Mouse (Mus musculus) embryonic facial prominence, embryonic 11.5 days (tissue): ENCODE measurements at regions not wholly inside any gene's neighbourhood (a gene's known extent, or its start where the extent isn't known, plus 50 kb on each side); places are given as distances from the start of the nearest gene placed in this dataset.

Source experiments
- ATAC-seq: fragments of 200-750 bp; cut with Nextera tagmentation; replicated peaks from 2 replicates; pipeline ENCODE4 v1.8.0; 2017; ENCODE audit warnings: low read depth; ENCODE audit not compliant: insufficient number of reproducible peaks, low FRiP score, low TSS enrichment
- DNase-seq: peaks from one replicate; pipeline ENCODE4 v3.0.0-alpha.2; 2015; ENCODE audit warnings: low spot score
- H3K27ac ChIP-seq: fragments of 300-500 bp; sonication (generic); replicated peaks from 2 replicates; pipeline ENCODE4 v1.5.1; 2014; ENCODE audit warnings: mild to moderate bottlenecking, low read depth, low read length, control low read depth
- H3K27me3 ChIP-seq: fragments of 300-500 bp; sonication (generic); 2 replicates; pipeline ENCODE4 v1.6.1; 2014; ENCODE audit warnings: mild to moderate bottlenecking, low read length, moderate library complexity, mixed read lengths; ENCODE audit not compliant: control insufficient read depth, insufficient read depth
- H3K36me3 ChIP-seq: fragments of 300-500 bp; sonication (generic); replicated peaks from 2 replicates; pipeline ENCODE4 v1.6.1; 2014; ENCODE audit warnings: low read depth, mild to moderate bottlenecking, low read length, moderate library complexity, mixed read lengths; ENCODE audit not compliant: control insufficient read depth, insufficient read depth
- H3K4me1 ChIP-seq: fragments of 300-500 bp; sonication (generic); 2 replicates; pipeline ENCODE4 v1.6.1; 2014; ENCODE audit warnings: low read length, mixed read lengths; ENCODE audit not compliant: control insufficient read depth, insufficient read depth
- H3K4me2 ChIP-seq: fragments of 300-500 bp; sonication (generic); 2 replicates; pipeline ENCODE4 v1.6.1; 2014; ENCODE audit warnings: low read depth, mild to moderate bottlenecking, control low read depth, low read length, moderate library complexity
- H3K4me3 ChIP-seq: fragments of 300-500 bp; sonication (generic); 2 replicates; pipeline ENCODE4 v1.5.1; 2014; ENCODE audit warnings: low read depth, low read length, control low read depth
- H3K9ac ChIP-seq: fragments of 300-500 bp; sonication (generic); replicated peaks from 2 replicates; pipeline ENCODE4 v1.6.1; 2014; ENCODE audit warnings: mild to moderate bottlenecking, control low read depth, low read length
- H3K9me3 ChIP-seq: fragments of 300-500 bp; sonication (generic); replicated peaks from 2 replicates; pipeline ENCODE4 v1.6.1; 2016; ENCODE audit warnings: mild to moderate bottlenecking, low read length, inconsistent platforms, mixed read lengths; ENCODE audit not compliant: control insufficient read depth
- WGBS: fragments of 180-500 bp; shearing (Covaris S2); extraction: QIAGEN DNeasy Blood & Tissue Kit; methylation state at CpG from one replicate; pipeline ENCODE4 v1.1.7; 2014; 5-methylcytosine and 5-hydroxymethylcytosine counted together

- no peaks in the 10 kb centered on the region for H3K4me1 ChIP-seq
- DNase-seq (no peak), ATAC-seq (no peak)
- H3K9me3 ChIP-seq = no peaks in the 10 kb centered on the region
- H3K4me2 ChIP-seq = no peak overlapping the region
- no peak overlapping the region for H3K4me3 ChIP-seq
- H3K27me3 ChIP-seq = no peaks in the 10 kb centered on the region
- H3K36me3 ChIP-seq = no peaks in the 10 kb centered on the region
- WGBS = 74% methylated on average over 4 of the region's 4 CpGs
- H3K27ac ChIP-seq = no peak overlapping the region
- H3K9ac ChIP-seq = no peak overlapping the region
These were observed 53.0 kb upstream of the Lsm8 start for GRCm38 (mm10) chr6:18795390-18795789.

- WGBS = 56% methylated on average over 1 of the region's 1 CpGs
These were observed 52.5 kb upstream of the Lsm8 start for GRCm38 (mm10) chr6:18795847-18796246.

GRCm38 (mm10) chr6:18796540-18796939 lies 51.8 kb upstream of the Lsm8 start:
- Histone ChIP-seq H3K36me3 (no peaks in the 10 kb centered on the region), H3K4me2 (no peak overlapping the region), H3K27me3 (no peaks in the 10 kb centered on the region), H3K4me1 (no peaks in the 10 kb centered on the region), H3K9me3 (no peaks in the 10 kb centered on the region), H3K4me3 (no peak overlapping the region), H3K27ac (no peak overlapping the region), H3K9ac (no peak overlapping the region)
- no peak for ATAC-seq
- DNase-seq = no peak

More at GRCm38 (mm10) chr6:18795847-18796246, 52.5 kb upstream of the Lsm8 start:
- Histone ChIP-seq H3K4me3 (no peak overlapping the region), H3K9ac (no peak overlapping the region), H3K4me2 (no peak overlapping the region), H3K9me3 (no peaks in the 10 kb centered on the region), H3K27ac (no peak overlapping the region), H3K4me1 (no peaks in the 10 kb centered on the region), H3K36me3 (no peaks in the 10 kb centered on the region), H3K27me3 (no peaks in the 10 kb centered on the region)
- ATAC-seq = no peak
- DNase-seq = no peak
